Mouse (Mus musculus) heart, adult 2 months (tissue): ENCODE data around the gene Gm20388.

Experiments used
- EP300 ChIP-seq: fragments of 200-500 bp; IDR thresholded peaks from 2 replicates; pipeline ENCODE4 v1.6.1; 2011; ENCODE audit warnings: low read depth, low read length, control low read depth; ENCODE audit not compliant: insufficient read depth
- POLR2A ChIP-seq: fragments of 200-500 bp; IDR thresholded peaks from 2 replicates; pipeline ENCODE4 v1.6.1; 2011; ENCODE audit warnings: mild to moderate bottlenecking, low read depth, low read length, control low read depth; ENCODE audit not compliant: insufficient read depth

DNA sequence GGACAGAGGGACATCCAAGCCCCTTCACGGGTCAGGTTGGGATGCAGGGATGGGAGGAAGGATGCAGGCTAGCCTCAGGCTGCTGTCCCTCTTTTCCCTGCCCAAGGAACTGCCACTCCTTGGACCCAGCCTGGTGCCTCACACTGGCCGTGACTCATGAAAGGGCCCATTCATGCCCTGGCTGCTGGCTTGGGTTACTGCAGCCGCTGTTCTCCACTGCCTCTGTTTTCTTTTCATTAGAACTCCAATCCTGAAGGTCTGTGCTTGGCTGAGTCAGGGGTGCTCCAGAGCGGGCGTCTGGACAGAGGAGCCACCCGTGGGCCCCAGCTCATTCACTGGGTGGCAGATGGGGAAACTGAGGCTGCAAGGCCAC lies 2314.0 kb downstream of the Gm20388 start:
- no peak for TF ChIP-seq EP300
- TF ChIP-seq POLR2A = no peak
